Mouse (Mus musculus): Measurements from ENCODE around the gene Atxn7. TPM values are rescaled to one million over a fixed set of nuclear protein-coding genes. Genes with fewer than 3 reads are reported as not detected.

The Atxn7 gene
- polyA plus RNA-seq, 1 experiment from 2014 or later: 3.0 TPM

GRCm38 (mm10) chr14:14090571-14090970 lies 129.3 kb downstream of the Atxn7 start:
- Histone ChIP-seq H3K4me2 (no peak overlapping the region), H3K9ac (no peak overlapping the region), H3K4me3 (no peak overlapping the region), H3K36me3 (peaks cover 25% of the 10 kb centered on the region), H3K9me3 (replicated peaks) (no peaks in the 10 kb centered on the region), H3K27me3 (no peaks in the 10 kb centered on the region), H3K4me1 (replicated peaks) (peaks cover 13% of the 10 kb centered on the region), H3K27ac (no peak overlapping the region)
- WGBS: 90% methylated on average over 6 of the region's 6 CpGs
- ATAC-seq (replicated peaks; ENCODE audit: insufficient number of reproducible peaks, insufficient read depth, low FRiP score, low read depth): no peak

- Histone ChIP-seq H3K4me2 (no peak overlapping the region), H3K9ac (no peak overlapping the region), H3K4me1 (replicated peaks) (no peaks in the 10 kb centered on the region), H3K27ac (no peak overlapping the region), H3K9me3 (replicated peaks) (no peaks in the 10 kb centered on the region), H3K4me3 (no peak overlapping the region), H3K27me3 (no peaks in the 10 kb centered on the region), H3K36me3 (peaks cover 30% of the 10 kb centered on the region)
- WGBS: 28% methylated on average over 10 of the region's 10 CpGs
- no peak for ATAC-seq (replicated peaks; ENCODE audit: insufficient number of reproducible peaks, insufficient read depth, low FRiP score, low read depth)
Observed at GRCm38 (mm10) chr14:14098330-14098980, 137.2 kb downstream of the Atxn7 start.

DNA sequence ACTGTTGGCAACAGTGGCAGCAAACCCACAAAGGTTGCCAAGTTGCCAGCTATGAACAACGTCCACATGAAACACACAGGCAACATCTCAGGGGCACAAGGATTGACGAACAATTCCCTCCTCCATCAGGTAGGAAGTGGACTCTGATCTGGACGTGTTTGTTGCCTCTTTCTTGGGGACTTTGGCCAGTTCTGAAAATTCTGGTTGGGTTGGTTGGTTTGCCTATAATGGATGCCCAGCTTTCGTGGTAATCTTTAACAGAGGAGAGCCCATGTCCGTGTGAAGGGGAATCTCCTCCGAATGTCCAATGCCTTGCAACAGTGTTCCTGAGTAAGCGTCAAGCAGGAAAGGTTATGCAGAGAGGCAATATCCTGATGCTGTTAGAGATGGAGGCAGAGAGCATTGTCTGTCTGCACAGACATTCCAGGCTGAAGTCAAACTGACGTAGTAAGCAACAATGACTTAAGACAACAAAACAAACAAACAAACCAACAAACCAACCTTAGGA lies 139.6 kb downstream of the Atxn7 start:
- 92% methylated on average over 8 of the region's 8 CpGs for WGBS
- Histone ChIP-seq H3K4me1 (replicated peaks) (no peaks in the 10 kb centered on the region), H3K4me2 (no peak overlapping the region), H3K9me3 (replicated peaks) (no peaks in the 10 kb centered on the region), H3K9ac (no peak overlapping the region), H3K27me3 (no peaks in the 10 kb centered on the region), H3K4me3 (no peak overlapping the region), H3K36me3 (peaks cover 26% of the 10 kb centered on the region), H3K27ac (no peak overlapping the region)
- no peak; the same call in 1 of the 2 replicates for ATAC-seq (replicated peaks; ENCODE audit: insufficient number of reproducible peaks, insufficient read depth, low FRiP score, low read depth)

DNA sequence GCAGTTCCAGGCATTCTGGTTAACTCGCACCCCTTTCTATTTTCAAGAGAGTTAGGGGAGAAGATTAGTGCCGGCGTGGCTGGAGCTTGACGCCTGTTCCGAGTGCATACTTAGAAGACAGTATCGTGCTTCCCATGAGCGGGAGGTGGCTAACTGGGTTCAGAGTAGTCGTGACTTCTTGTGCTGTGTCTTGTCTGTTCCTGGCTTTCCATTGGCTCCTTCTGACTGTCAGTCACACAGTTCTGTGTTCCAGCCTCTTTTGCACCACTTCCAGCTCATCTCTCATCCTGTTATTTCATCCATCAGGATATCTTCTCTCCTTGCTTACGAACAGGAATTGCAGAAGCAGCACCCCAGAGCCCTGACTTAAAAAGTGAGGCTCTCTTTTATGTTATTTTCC lies 140.1 kb downstream of the Atxn7 start:
- no peak overlapping the region for H3K27ac ChIP-seq
- no peak overlapping the region for H3K4me2 ChIP-seq
- H3K4me1 ChIP-seq (replicated peaks): no peaks in the 10 kb centered on the region
- no peaks in the 10 kb centered on the region for H3K9me3 ChIP-seq (replicated peaks)
- H3K4me3 ChIP-seq: no peak overlapping the region
- 88% methylated on average over 9 of the region's 9 CpGs for WGBS
- no peak for ATAC-seq (replicated peaks; ENCODE audit: insufficient number of reproducible peaks, insufficient read depth, low FRiP score, low read depth)
- no peaks in the 10 kb centered on the region for H3K27me3 ChIP-seq
- H3K9ac ChIP-seq: no peak overlapping the region
- peaks cover 22% of the 10 kb centered on the region for H3K36me3 ChIP-seq

DNA sequence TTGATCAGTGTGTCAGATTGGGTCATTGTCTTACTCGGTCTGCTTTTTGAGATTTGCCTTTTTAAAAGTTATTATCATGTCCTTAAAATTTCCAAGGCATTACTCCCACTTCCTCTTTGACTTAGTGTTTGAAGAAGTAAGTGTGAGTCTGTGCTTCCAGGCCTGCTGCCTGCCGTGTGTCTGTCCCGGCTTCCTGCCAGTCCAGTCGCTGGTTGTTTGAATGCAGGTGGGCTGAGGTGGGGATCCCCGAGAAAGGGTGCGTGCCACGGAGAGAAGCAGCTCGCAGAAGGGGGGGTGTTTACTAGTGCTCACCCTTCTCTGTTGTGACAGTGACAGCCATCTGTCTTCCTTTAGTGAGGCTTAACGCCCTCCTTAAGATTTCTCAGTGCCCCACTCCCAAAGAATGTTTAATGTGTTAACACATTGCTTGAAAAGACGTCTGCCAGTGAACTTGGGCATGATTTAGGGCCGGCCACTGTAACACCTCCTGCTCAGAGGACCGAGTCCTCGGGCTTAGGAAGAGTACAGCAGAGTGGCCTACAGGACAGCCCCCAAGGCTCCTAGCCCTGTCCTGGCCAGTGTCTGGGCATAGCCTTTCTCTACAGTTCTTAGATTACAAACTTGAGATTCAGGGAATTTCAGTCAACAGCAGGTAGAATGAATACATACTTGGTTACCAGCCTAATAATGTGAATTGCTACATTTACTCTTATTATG lies 143.1 kb downstream of the Atxn7 start:
- Histone ChIP-seq H3K4me2 (no peak overlapping the region), H3K9me3 (replicated peaks) (no peaks in the 10 kb centered on the region), H3K4me3 (no peak overlapping the region), H3K36me3 (peaks cover 14% of the 10 kb centered on the region; the same call in 1 of the 2 replicates), H3K27me3 (no peaks in the 10 kb centered on the region), H3K9ac (no peak overlapping the region), H3K27ac (no peak overlapping the region), H3K4me1 (replicated peaks) (no peaks in the 10 kb centered on the region)
- 62% methylated on average over 13 of the region's 13 CpGs for WGBS
- no peak for ATAC-seq (replicated peaks; ENCODE audit: insufficient number of reproducible peaks, insufficient read depth, low FRiP score, low read depth)

DNA sequence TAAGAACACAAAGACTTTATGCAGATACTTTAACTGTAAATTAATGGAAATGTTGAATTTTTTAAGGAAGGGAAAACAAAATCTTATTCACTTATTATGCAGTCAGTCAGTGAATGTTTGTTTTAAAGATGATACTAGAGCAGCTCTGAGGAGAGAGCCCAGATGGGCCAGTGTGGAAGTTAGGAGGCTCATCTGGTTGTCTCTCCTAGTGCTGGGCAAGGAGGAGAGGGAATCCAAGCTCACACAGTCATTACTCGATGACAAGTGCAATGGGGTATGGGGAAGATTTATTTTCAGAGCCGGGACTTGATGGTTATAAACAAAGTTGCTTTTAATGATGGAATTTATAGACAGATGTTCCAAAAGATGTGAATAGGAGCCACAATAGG lies 143.7 kb downstream of the Atxn7 start:
- H3K27ac ChIP-seq: no peak overlapping the region
- 79% methylated on average over 2 of the region's 2 CpGs for WGBS

GRCm38 (mm10) chr14:14110710-14111109 lies 149.5 kb downstream of the Atxn7 start:
- no peaks in the 10 kb centered on the region for H3K27me3 ChIP-seq
- no peak overlapping the region for H3K4me2 ChIP-seq
- H3K4me1 ChIP-seq (replicated peaks): no peaks in the 10 kb centered on the region
- ATAC-seq (replicated peaks; ENCODE audit: insufficient number of reproducible peaks, insufficient read depth, low FRiP score, low read depth): no peak
- no peaks in the 10 kb centered on the region for H3K9me3 ChIP-seq (replicated peaks)
- no peak overlapping the region for H3K9ac ChIP-seq
- no peak overlapping the region for H3K27ac ChIP-seq
- no peak overlapping the region for H3K4me3 ChIP-seq
- H3K36me3 ChIP-seq: peaks cover 39% of the 10 kb centered on the region
- 84% methylated on average over 4 of the region's 4 CpGs for WGBS

More for the DNA sequence above, 143.7 kb downstream of the Atxn7 start:
- Histone ChIP-seq H3K4me1 (replicated peaks) (no peaks in the 10 kb centered on the region), H3K9ac (no peak overlapping the region), H3K27me3 (no peaks in the 10 kb centered on the region), H3K9me3 (replicated peaks) (no peaks in the 10 kb centered on the region), H3K4me2 (no peak overlapping the region), H3K36me3 (peaks cover 14% of the 10 kb centered on the region; the same call in 1 of the 2 replicates), H3K4me3 (no peak overlapping the region)
- no peak for ATAC-seq (replicated peaks; ENCODE audit: insufficient number of reproducible peaks, insufficient read depth, low FRiP score, low read depth)

- H3K9ac ChIP-seq: peak within 1 kb of the TSS; percentile 84
- H3K4me3 ChIP-seq: peak within 1 kb of the TSS; percentile 77
- H3K4me2 ChIP-seq: peak within 1 kb of the TSS; percentile 73
- no peaks in the 10 kb centered on the region for H3K27me3 ChIP-seq
- peak; percentile 88 for ATAC-seq (replicated peaks; ENCODE audit: insufficient number of reproducible peaks, insufficient read depth, low FRiP score, low read depth)
- under 1% methylated on average over 68 of the region's 68 CpGs for WGBS
- H3K4me1 ChIP-seq (replicated peaks): peaks cover 17% of the 10 kb centered on the region
- H3K9me3 ChIP-seq (replicated peaks): no peaks in the 10 kb centered on the region
- H3K27ac ChIP-seq: peak within 1 kb of the TSS; percentile 76
- peaks cover 31% of the 10 kb centered on the region for H3K36me3 ChIP-seq
Observed at GRCm38 (mm10) chr14:14120230-14121096, 159.2 kb downstream of the Atxn7 start, which contains the start of gene Psmd6. Gene Psmd6, minus strand, starts transcription at chr14:14120984.

Other genes with a start within 250 kb of the Atxn7 start
- not detected in 2 replicates for gene Gm281, start 47.0 kb upstream of the Atxn7 start, polyA plus RNA-seq (2015; fragmentation: Nextera tagmentation; extraction: Ambion mirVana)
- gene Thoc7, start 412 bp downstream of the Atxn7 start, polyA plus RNA-seq (2015; fragmentation: Nextera tagmentation; extraction: Ambion mirVana): 143 and 177 TPM in 2 replicates
- gene Psmd6, start 159.5 kb downstream of the Atxn7 start, polyA plus RNA-seq (2015; fragmentation: Nextera tagmentation; extraction: Ambion mirVana): 165 TPM in 2 replicates
- not detected in 2 replicates for gene Olfr720, start 225.4 kb downstream of the Atxn7 start, polyA plus RNA-seq (2015; fragmentation: Nextera tagmentation; extraction: Ambion mirVana)

All from heart, embryonic 15.5 days (tissue).